Comparison of ENCODE assay signal across 8 mouse cellular contexts in the genomic region with DNA sequence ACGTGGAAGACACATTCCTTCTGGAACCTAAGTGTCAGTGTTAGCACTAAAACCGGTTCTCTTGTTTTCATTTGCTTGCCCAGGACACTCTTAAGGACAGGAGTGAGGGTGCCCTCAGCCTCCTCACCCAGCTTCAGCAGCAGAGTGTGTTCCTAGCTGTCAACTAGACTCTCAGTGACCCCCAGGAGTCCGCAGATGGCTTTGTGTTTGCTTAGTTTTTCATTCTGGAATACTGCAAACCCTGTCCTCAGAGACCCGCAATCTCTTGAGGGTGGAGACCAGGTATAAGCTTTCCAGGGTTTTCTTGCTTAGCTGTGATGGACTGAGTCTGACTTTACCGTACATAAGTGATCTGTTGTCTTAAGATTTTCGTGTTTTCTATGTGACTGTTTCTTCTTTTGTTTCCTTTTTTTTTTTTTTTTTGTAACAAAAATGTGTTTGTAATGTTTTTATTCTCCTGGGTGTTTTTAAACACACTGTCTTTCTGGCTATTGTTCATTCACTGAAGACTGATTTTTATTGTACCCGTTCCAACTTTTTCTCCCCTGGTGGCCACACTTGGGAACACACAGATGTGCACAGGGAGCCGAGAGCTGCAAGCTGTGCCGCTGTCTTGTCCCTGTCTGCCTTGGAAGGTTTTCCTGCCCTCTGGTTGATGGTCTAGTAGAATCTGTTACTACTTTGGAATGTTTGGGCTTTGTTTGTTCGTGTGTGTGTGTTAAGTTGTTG. TPM values are rescaled to one million over a fixed set of nuclear protein-coding genes. Genes with fewer than 3 reads are reported as not detected.
DNase-seq lines count a peak whose midpoint lies in the region; ATAC-seq and TF ChIP-seq lines count a peak whose summit lies in the region.

No protein-coding gene starts in this region.

- no peak for ATAC-seq in intestine, embryonic 14.5 days (replicated peaks; ENCODE audit: low FRiP score, low TSS enrichment, low read depth)
- no peak for ATAC-seq in intestine, embryonic 16.5 days
- ATAC-seq in heart, postnatal 0 days (ENCODE audit: insufficient read depth, low read depth) = no peak
- no peak for ATAC-seq in monocyte, adult 5-6 weeks (replicated peaks; ENCODE audit: insufficient number of reproducible peaks, low FRiP score, low TSS enrichment, poor library complexity, severe bottlenecking)

- 0 out of 2 replicates have a peak, but pooled peaks cover 6% of the 10 kb centered on the region for H3K4me1 ChIP-seq in intestine, embryonic 14.5 days (replicated peaks; ENCODE audit: control insufficient read depth, insufficient read depth, low read length)
- H3K4me1 ChIP-seq in intestine, embryonic 16.5 days (ENCODE audit: control insufficient read depth, insufficient read depth, low read length) = peaks cover 5% of the 10 kb centered on the region; the same call in 1 of the 2 replicates
- peaks cover 28% of the 10 kb centered on the region for H3K4me1 ChIP-seq in heart, postnatal 0 days (ENCODE audit: control insufficient read depth, insufficient read depth)

- no peaks in the 10 kb centered on the region for H3K36me3 ChIP-seq in intestine, embryonic 14.5 days (ENCODE audit: control insufficient read depth, insufficient read depth, low read length)
- H3K36me3 ChIP-seq in intestine, embryonic 16.5 days (ENCODE audit: control insufficient read depth, insufficient read depth, low read length) = no peaks in the 10 kb centered on the region
- H3K36me3 ChIP-seq in heart, postnatal 0 days (replicated peaks; ENCODE audit: control insufficient read depth, insufficient read depth, low read length) = no peaks in the 10 kb centered on the region

- no peaks in the 10 kb centered on the region for H3K9me3 ChIP-seq in intestine, embryonic 14.5 days (ENCODE audit: control insufficient read depth, low read length)
- H3K9me3 ChIP-seq in intestine, embryonic 16.5 days (ENCODE audit: control insufficient read depth, low read length) = no peaks in the 10 kb centered on the region
- no peaks in the 10 kb centered on the region for H3K9me3 ChIP-seq in heart, postnatal 0 days (replicated peaks; ENCODE audit: control insufficient read depth, low read length)

- no peak for TF ChIP-seq EP300 in heart, postnatal 0 days (IDR thresholded peaks at IDR 0.05; ENCODE audit: low read depth)

- DNase-seq in intestine, embryonic 14.5 days (ENCODE audit: low spot score) = peak; percentile 70
- peak; percentile 83 for DNase-seq in 3T3-L1 (ENCODE audit: low read depth, low spot score)
- peak; percentile 62 for DNase-seq in R1 (ENCODE audit: low read depth, low spot score)
- peak; percentile 26 for DNase-seq in heart, postnatal 0 days (ENCODE audit: low spot score)
- peak; percentile 67 for DNase-seq in lung, postnatal 36 days
- DNase-seq in layer of hippocampus, adult 9-10 months (ENCODE audit: low spot score) = no peak

- H3K4me2 ChIP-seq in intestine, embryonic 14.5 days (ENCODE audit: low read length) = no peak overlapping the region
- no peak overlapping the region for H3K4me2 ChIP-seq in intestine, embryonic 16.5 days (ENCODE audit: low read depth, low read length)
- no peak overlapping the region for H3K4me2 ChIP-seq in heart, postnatal 0 days (ENCODE audit: low read depth, low read length)

- no peak overlapping the region for H3K4me3 ChIP-seq in intestine, embryonic 14.5 days (ENCODE audit: low read depth, low read length)
- H3K4me3 ChIP-seq in intestine, embryonic 16.5 days (ENCODE audit: low read length) = no peak overlapping the region
- H3K4me3 ChIP-seq in heart, postnatal 0 days (ENCODE audit: low read depth, low read length) = no peak overlapping the region

- WGBS in intestine, embryonic 14.5 days = 58% methylated on average over 10 of the region's 10 CpGs
- 51% methylated on average over 10 of the region's 10 CpGs for WGBS in intestine, embryonic 16.5 days
- 52% methylated on average over 10 of the region's 10 CpGs for WGBS in heart, postnatal 0 days

- no peak overlapping the region for H3K9ac ChIP-seq in intestine, embryonic 14.5 days (ENCODE audit: low read length)
- no peak overlapping the region for H3K9ac ChIP-seq in intestine, embryonic 16.5 days (ENCODE audit: low read depth, low read length)
- H3K9ac ChIP-seq in heart, postnatal 0 days (replicated peaks; ENCODE audit: low read depth, low read length) = no peak overlapping the region

- H3K27me3 ChIP-seq in intestine, embryonic 14.5 days (replicated peaks; ENCODE audit: control insufficient read depth, insufficient read depth, low read length) = no peaks in the 10 kb centered on the region
- H3K27me3 ChIP-seq in intestine, embryonic 16.5 days (replicated peaks; ENCODE audit: control insufficient read depth, insufficient read depth, low read length) = no peaks in the 10 kb centered on the region
- H3K27me3 ChIP-seq in heart, postnatal 0 days (ENCODE audit: control insufficient read depth, insufficient read depth, low read length) = no peaks in the 10 kb centered on the region

- H3K27ac ChIP-seq in intestine, embryonic 14.5 days (ENCODE audit: low read depth) = no peak overlapping the region
- H3K27ac ChIP-seq in intestine, embryonic 16.5 days (ENCODE audit: low read length) = no peak overlapping the region
- no peak overlapping the region for H3K27ac ChIP-seq in heart, postnatal 0 days (ENCODE audit: low read depth)

- TF ChIP-seq CTCF in heart, postnatal 0 days (IDR thresholded peaks at IDR 0.05; ENCODE audit: low read depth) = peak; percentile 72

RNA-seq across cellular contexts. Expression of a gene that starts 40.6 kb away (rescaled TPM):
- 55.1 and 56.1 TPM in 2 replicates for polyA plus RNA-seq in intestine, embryonic 14.5 days (2014; fragmentation: Nextera tagmentation; extraction: Ambion mirVana)
- 33.3 and 37.6 TPM in 2 replicates for polyA plus RNA-seq in intestine, embryonic 16.5 days (2015; fragmentation: Nextera tagmentation; extraction: Ambion mirVana)
- 10.3 and 17.3 TPM in 2 replicates for total RNA-seq in heart, postnatal 0 days (2014; rRNA removed; ENCODE audit: low replicate concordance)
- 23.6 and 25.2 TPM in 2 replicates for polyA plus RNA-seq in heart, postnatal 0 days (2015; fragmentation: Nextera tagmentation; extraction: Ambion mirVana)
- total RNA-seq in monocyte, adult 5-6 weeks (2017) = 35.3 to 39.1 TPM (median 36.2 TPM) in 3 replicates

RNA-seq across cellular contexts. Expression of a gene that starts 44.8 kb away (rescaled TPM):
- polyA plus RNA-seq in intestine, embryonic 14.5 days (2014; fragmentation: Nextera tagmentation; extraction: Ambion mirVana) = 6.0 and 6.8 TPM in 2 replicates
- 4.3 and 5.2 TPM in 2 replicates for polyA plus RNA-seq in intestine, embryonic 16.5 days (2015; fragmentation: Nextera tagmentation; extraction: Ambion mirVana)
- total RNA-seq in heart, postnatal 0 days (2014; rRNA removed; ENCODE audit: low replicate concordance) = 3.7 and 4.5 TPM in 2 replicates
- 2.9 and 3.3 TPM in 2 replicates for polyA plus RNA-seq in heart, postnatal 0 days (2015; fragmentation: Nextera tagmentation; extraction: Ambion mirVana)
- total RNA-seq in monocyte, adult 5-6 weeks (2017) = 23.1 to 30.4 TPM (median 26.6 TPM) in 3 replicates
